Mouse (Mus musculus) lung, embryonic 16.5 days (tissue): Measurements from ENCODE around the gene Madd. TPM values are rescaled to one million over a fixed set of nuclear protein-coding genes. Genes with fewer than 3 reads are reported as not detected.

Source experiments
- ATAC-seq: fragments of 200-750 bp; cut with Nextera tagmentation; 2 replicates; pipeline ENCODE4 v1.8.0; 2017; ENCODE audit warnings: low read depth, mild to moderate bottlenecking, moderate library complexity
- H3K27ac ChIP-seq: fragments of 300-500 bp; sonication (generic); 2 replicates; pipeline ENCODE4 v1.5.1; 2014; ENCODE audit warnings: mild to moderate bottlenecking, control low read depth, low read length
- H3K27me3 ChIP-seq: fragments of 300-500 bp; sonication (generic); 2 replicates; pipeline ENCODE4 v1.6.1; 2014; ENCODE audit warnings: low read depth, low read length, mixed read lengths; ENCODE audit not compliant: control insufficient read depth, insufficient read depth
- H3K36me3 ChIP-seq: fragments of 300-500 bp; sonication (generic); 2 replicates; pipeline ENCODE4 v1.6.1; 2014; ENCODE audit warnings: low read length; ENCODE audit not compliant: control insufficient read depth, insufficient read depth
- H3K4me1 ChIP-seq: fragments of 300-500 bp; sonication (generic); replicated peaks from 2 replicates; pipeline ENCODE4 v1.6.1; 2014; ENCODE audit warnings: low read length, mixed read lengths; ENCODE audit not compliant: control insufficient read depth, insufficient read depth
- H3K4me2 ChIP-seq: fragments of 300-500 bp; sonication (generic); 2 replicates; pipeline ENCODE4 v1.6.1; 2014; ENCODE audit warnings: low read depth, low read length, control low read depth
- H3K4me3 ChIP-seq: fragments of 300-500 bp; sonication (generic); 2 replicates; pipeline ENCODE4 v1.5.1; 2014; ENCODE audit warnings: mild to moderate bottlenecking, low read length, control low read depth
- H3K9ac ChIP-seq: fragments of 300-500 bp; sonication (generic); 2 replicates; pipeline ENCODE4 v1.6.1; 2014; ENCODE audit warnings: low read length, control low read depth
- H3K9me3 ChIP-seq: fragments of 300-500 bp; sonication (generic); 2 replicates; pipeline ENCODE4 v1.6.1; 2016; ENCODE audit warnings: low read length; ENCODE audit not compliant: control insufficient read depth
- WGBS: fragments of 180-500 bp; shearing (Covaris S2); extraction: QIAGEN DNeasy Blood & Tissue Kit; methylation state at CpG from one replicate; pipeline ENCODE4 v1.1.7; 2014; 5-methylcytosine and 5-hydroxymethylcytosine counted together
- polyA plus RNA-seq: library from polyadenylated mRNA; unstranded; fragments of >200 nt; fragmentation: Nextera tagmentation; extraction: Ambion mirVana; gene quantifications from 2 replicates; pipeline ENCODE4 v1.2.1, GENCODE M21; 2015

Madd gene
- polyA plus RNA-seq, 1 experiment from 2014 or later, result 10.4 TPM

- Histone ChIP-seq H3K27me3 (no peaks in the 10 kb centered on the region), H3K9me3 (no peaks in the 10 kb centered on the region), H3K4me2 (no peak overlapping the region), H3K4me3 (no peak overlapping the region), H3K4me1 (no peaks in the 10 kb centered on the region), H3K9ac (no peak overlapping the region), H3K36me3 (no peaks in the 10 kb centered on the region), H3K27ac (no peak overlapping the region)
- WGBS, result 69% methylated on average over 5 of the region's 5 CpGs
- ATAC-seq, result no peak
Observed at GRCm38 (mm10) chr2:91109241-91109640, 74.4 kb downstream of the Madd start.

- Histone ChIP-seq H3K27ac (no peak overlapping the region), H3K4me1 (no peaks in the 10 kb centered on the region), H3K36me3 (no peaks in the 10 kb centered on the region), H3K9me3 (no peaks in the 10 kb centered on the region), H3K27me3 (no peaks in the 10 kb centered on the region), H3K4me3 (no peak overlapping the region), H3K4me2 (no peak overlapping the region), H3K9ac (no peak overlapping the region)
- no peak for ATAC-seq
- 73% methylated on average over 3 of the region's 3 CpGs for WGBS
Observed at GRCm38 (mm10) chr2:91108156-91108555, 75.5 kb downstream of the Madd start.

DNA sequence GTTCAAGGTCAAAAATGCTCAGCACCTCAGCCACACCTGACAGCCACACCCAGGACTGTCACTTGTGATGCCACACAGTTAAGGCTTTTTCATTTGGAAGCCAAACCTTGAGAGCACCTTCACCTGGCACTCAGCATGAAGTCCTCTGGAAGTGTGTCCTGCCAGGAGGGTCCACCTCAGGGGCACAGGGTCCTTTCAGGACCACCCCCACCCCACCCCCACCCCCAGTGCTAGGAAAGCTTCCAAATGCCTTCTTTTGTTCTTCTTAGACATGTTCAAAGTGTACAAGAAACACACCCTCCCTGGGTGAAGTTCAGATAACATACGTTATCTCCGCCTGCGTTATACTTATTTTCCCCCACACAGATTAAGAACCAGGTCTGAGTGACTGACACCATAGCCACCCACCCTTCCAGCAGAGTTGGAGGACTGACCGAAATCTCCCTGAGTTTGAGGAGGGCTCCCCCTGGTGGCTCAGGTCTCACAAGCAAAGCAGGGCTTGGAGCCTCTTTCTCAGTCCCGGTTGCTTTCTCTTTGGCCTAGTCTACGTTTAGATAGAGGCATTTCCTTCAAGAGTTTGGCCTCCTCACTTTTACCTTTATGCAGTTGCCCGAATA is 82.4 kb downstream of the Madd start:
- Histone ChIP-seq H3K4me3 (no peak overlapping the region), H3K27ac (no peak overlapping the region), H3K27me3 (no peaks in the 10 kb centered on the region), H3K4me2 (no peak overlapping the region), H3K9ac (peak overlapping the region; percentile 59), H3K36me3 (no peaks in the 10 kb centered on the region), H3K4me1 (peaks cover 4% of the 10 kb centered on the region; the same call in 1 of the 2 replicates), H3K9me3 (no peaks in the 10 kb centered on the region)
- 3% methylated on average over 7 of the region's 7 CpGs for WGBS
- ATAC-seq, result peak; percentile 89

GRCm38 (mm10) chr2:91098156-91098555 is 85.5 kb downstream of the Madd start:
- Histone ChIP-seq H3K4me3 (no peak overlapping the region), H3K27me3 (no peaks in the 10 kb centered on the region), H3K36me3 (no peaks in the 10 kb centered on the region), H3K4me2 (no peak overlapping the region), H3K9ac (no peak overlapping the region), H3K9me3 (no peaks in the 10 kb centered on the region), H3K4me1 (peaks cover 4% of the 10 kb centered on the region; the same call in 1 of the 2 replicates), H3K27ac (no peak overlapping the region)
- ATAC-seq, result no peak
- 72% methylated on average over 2 of the region's 2 CpGs for WGBS

DNA sequence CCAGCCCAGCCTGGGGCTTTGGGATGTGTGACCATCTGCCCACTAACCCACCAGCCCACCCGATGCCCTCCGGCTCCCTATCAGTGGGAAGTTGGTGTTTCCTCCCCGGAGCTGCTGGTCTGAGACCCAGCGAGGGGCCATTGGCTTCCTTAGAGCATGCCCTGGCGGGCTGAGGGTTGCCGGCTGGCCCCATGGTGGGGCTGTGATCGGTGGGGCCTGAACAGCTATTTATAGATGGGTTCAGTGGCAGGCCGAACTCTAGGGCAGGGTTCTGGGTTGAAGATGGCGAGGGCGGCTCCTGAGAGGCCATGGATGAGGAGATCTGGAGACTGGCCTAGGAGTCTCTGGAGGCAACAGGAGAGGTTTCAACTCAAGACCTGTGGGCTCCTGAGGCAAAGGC is 86.6 kb downstream of the Madd start:
- Histone ChIP-seq H3K4me1 (peaks cover 4% of the 10 kb centered on the region; the same call in 1 of the 2 replicates), H3K27ac (no peak overlapping the region), H3K36me3 (no peaks in the 10 kb centered on the region), H3K4me2 (no peak overlapping the region), H3K4me3 (no peak overlapping the region), H3K27me3 (no peaks in the 10 kb centered on the region), H3K9me3 (no peaks in the 10 kb centered on the region), H3K9ac (peak overlapping the region; percentile 6; the same call in 1 of the 2 replicates)
- ATAC-seq, result no peak
- WGBS, result 77% methylated on average over 10 of the region's 10 CpGs

- 63% methylated on average over 14 of the region's 14 CpGs for WGBS
- Histone ChIP-seq H3K27me3 (no peaks in the 10 kb centered on the region), H3K9me3 (no peaks in the 10 kb centered on the region), H3K4me3 (no peak overlapping the region), H3K4me2 (no peak overlapping the region), H3K27ac (no peak overlapping the region), H3K9ac (no peak overlapping the region), H3K36me3 (no peaks in the 10 kb centered on the region), H3K4me1 (peaks cover 4% of the 10 kb centered on the region; the same call in 1 of the 2 replicates)
- ATAC-seq, result no peak
Observed at GRCm38 (mm10) chr2:91096524-91096923, 87.1 kb downstream of the Madd start.

- Histone ChIP-seq H3K9ac (no peak overlapping the region), H3K4me2 (no peak overlapping the region), H3K36me3 (no peaks in the 10 kb centered on the region), H3K27ac (no peak overlapping the region), H3K4me1 (no peaks in the 10 kb centered on the region), H3K9me3 (no peaks in the 10 kb centered on the region), H3K4me3 (no peak overlapping the region), H3K27me3 (no peaks in the 10 kb centered on the region)
- no peak for ATAC-seq
- 58% methylated on average over 6 of the region's 6 CpGs for WGBS
Observed at GRCm38 (mm10) chr2:91090827-91091226, 92.8 kb downstream of the Madd start.

- 66% methylated on average over 6 of the region's 6 CpGs for WGBS
- Histone ChIP-seq H3K9me3 (no peaks in the 10 kb centered on the region), H3K4me1 (no peaks in the 10 kb centered on the region), H3K27me3 (no peaks in the 10 kb centered on the region), H3K4me3 (no peak overlapping the region), H3K9ac (no peak overlapping the region), H3K4me2 (no peak overlapping the region), H3K36me3 (no peaks in the 10 kb centered on the region), H3K27ac (no peak overlapping the region)
- ATAC-seq, result no peak
Observed at GRCm38 (mm10) chr2:91090208-91090607, 93.4 kb downstream of the Madd start.

- no peak overlapping the region for H3K27ac ChIP-seq
Observed at GRCm38 (mm10) chr2:91088987-91089386, 94.7 kb downstream of the Madd start.

More at GRCm38 (mm10) chr2:91088987-91089386, 94.7 kb downstream of the Madd start:
- H3K36me3 ChIP-seq, result no peaks in the 10 kb centered on the region
- 67% methylated on average over 9 of the region's 9 CpGs for WGBS
- H3K4me2 ChIP-seq, result no peak overlapping the region
- no peaks in the 10 kb centered on the region for H3K4me1 ChIP-seq
- H3K27me3 ChIP-seq, result no peaks in the 10 kb centered on the region
- no peak overlapping the region for H3K9ac ChIP-seq
- no peaks in the 10 kb centered on the region for H3K9me3 ChIP-seq
- ATAC-seq, result no peak
- H3K4me3 ChIP-seq, result no peak overlapping the region
